Comparison of ENCODE assay signal across 18 mouse cellular contexts in genomic region chr3:111787847-111788246, GRCm38 (mm10).
"Had no signal": no experiment of that assay in that cellular context is flagged by ENCODE, and none has a peak within 500 bp of the region (broad histone marks: within the 10 kb centered on the region; RNA-seq: fewer than 3 reads in every experiment).

No protein-coding gene starts in this region.

- ATAC-seq: lung, postnatal 0 days; midbrain, embryonic 15.5 days had no signal

- H3K4me3 ChIP-seq: left cerebral cortex, adult 2 months; liver, embryonic 13.5 days; midbrain, embryonic 10.5 days; midbrain, embryonic 15.5 days; neural tube, embryonic 12.5 days; neural tube, embryonic 15.5 days had no signal

- H3K4me2 ChIP-seq: liver, embryonic 13.5 days; lung, embryonic 14.5 days; midbrain, embryonic 15.5 days; neural tube, embryonic 12.5 days; neural tube, embryonic 15.5 days had no signal

- H3K4me1 ChIP-seq: liver, embryonic 13.5 days; midbrain, embryonic 10.5 days; midbrain, embryonic 15.5 days; neural tube, embryonic 12.5 days; neural tube, embryonic 15.5 days had no signal

- DNase-seq: kidney, adult 2 months; kidney, postnatal 10 days; kidney, postnatal 36 days; layer of hippocampus, postnatal 36 days; liver, embryonic 13.5 days; lung, embryonic 14.5 days; right cerebral cortex, adult 18-20 months; right cerebral cortex, postnatal 14 days; right cerebral cortex, postnatal 4 days; thymus, postnatal 25 days had no signal

- H3K27me3 ChIP-seq: liver, embryonic 13.5 days; midbrain, embryonic 15.5 days; neural tube, embryonic 12.5 days; neural tube, embryonic 15.5 days had no signal

- H3K36me3 ChIP-seq: liver, embryonic 13.5 days; midbrain, embryonic 10.5 days; midbrain, embryonic 15.5 days; neural tube, embryonic 12.5 days; neural tube, embryonic 15.5 days had no signal

- H3K9me3 ChIP-seq: liver, embryonic 13.5 days; midbrain, embryonic 10.5 days; midbrain, embryonic 15.5 days; neural tube, embryonic 12.5 days; neural tube, embryonic 15.5 days had no signal

- H3K27ac ChIP-seq: left cerebral cortex, adult 2 months; liver, embryonic 13.5 days; macrophage; midbrain, embryonic 10.5 days; midbrain, embryonic 15.5 days; neural tube, embryonic 12.5 days; neural tube, embryonic 15.5 days; stomach, postnatal 0 days had no signal

- H3K9ac ChIP-seq: liver, embryonic 13.5 days; lung, embryonic 14.5 days; midbrain, embryonic 15.5 days; neural tube, embryonic 12.5 days; neural tube, embryonic 15.5 days had no signal
